Mouse (Mus musculus) ES-E14 (cell line): Measurements from ENCODE around the gene Tas2r143. TPM values are rescaled to one million over a fixed set of nuclear protein-coding genes. Genes with fewer than 3 reads are reported as not detected.

Experiments used
- DNase-seq: peaks from one replicate; pipeline ENCODE4 v3.0.0-alpha.2; 2013; ENCODE audit warnings: low read depth, low spot score
- H3K27ac ChIP-seq: 2 replicates; pipeline ENCODE4 v1.5.1; 2012; ENCODE audit warnings: low read depth, mild to moderate bottlenecking, low read length, moderate library complexity, mixed read lengths; ENCODE audit not compliant: poor library complexity, insufficient read depth, severe bottlenecking
- H3K36me3 ChIP-seq: 2 replicates; pipeline ENCODE4 v1.6.1; 2012; ENCODE audit warnings: mild to moderate bottlenecking, low read length, moderate library complexity, mixed read lengths; ENCODE audit not compliant: control insufficient read depth, poor library complexity, insufficient read depth, severe bottlenecking
- H3K4me1 ChIP-seq, 2 experiments: fragments of 150-350 bp in 1 of 2; sonication (generic) in 1 of 2; 2 replicates each; pipeline ENCODE4 v1.6.1; 2012; ENCODE audit warnings: low read length in 2 of 2, mild to moderate bottlenecking in 1 of 2, mixed read lengths in 1 of 2; ENCODE audit not compliant: control insufficient read depth in 2 of 2, insufficient read depth in 2 of 2, poor library complexity in 1 of 2
- H3K4me3 ChIP-seq, 2 experiments: fragments of 150-350 bp in 1 of 2; sonication (generic) in 1 of 2; 2 replicates each; pipeline ENCODE4 v1.5.1; 2012; ENCODE audit warnings: low read length in 2 of 2, low read depth in 1 of 2, mild to moderate bottlenecking in 1 of 2, mixed read lengths in 1 of 2; ENCODE audit not compliant: insufficient read depth in 1 of 2, poor library complexity in 1 of 2, severe bottlenecking in 1 of 2
- H3K9ac ChIP-seq: 2 replicates; pipeline ENCODE4 v1.6.1; 2012; ENCODE audit warnings: low read depth, mild to moderate bottlenecking, low read length, mixed read lengths; ENCODE audit not compliant: poor library complexity, insufficient read depth, severe bottlenecking
- H3K9me3 ChIP-seq: fragments of 150-350 bp; sonication (generic); 2 replicates; pipeline ENCODE4 v1.6.1; 2012; ENCODE audit warnings: low read depth, mild to moderate bottlenecking, low read length; ENCODE audit not compliant: control insufficient read depth, insufficient read depth
- CHD2 ChIP-seq: IDR thresholded peaks from 2 replicates; pipeline ENCODE4 v1.6.1; 2014; ENCODE audit warnings: mild to moderate bottlenecking, low read depth, low read length, inconsistent platforms
- HCFC1 ChIP-seq: IDR thresholded peaks from 2 replicates; pipeline ENCODE4 v1.6.1; 2012; ENCODE audit warnings: low read length, inconsistent platforms, borderline replicate concordance; ENCODE audit not compliant: insufficient read depth
- MAFK ChIP-seq: IDR thresholded peaks from 2 replicates; pipeline ENCODE4 v1.6.1; 2014; ENCODE audit warnings: mild to moderate bottlenecking, low read depth, low read length, inconsistent platforms; ENCODE audit not compliant: insufficient read depth
- ZC3H11A ChIP-seq: IDR thresholded peaks from 2 replicates; pipeline ENCODE4 v1.6.1; 2012; ENCODE audit warnings: low read depth, mild to moderate bottlenecking, inconsistent platforms, low read length, borderline replicate concordance
- ZNF384 ChIP-seq: IDR thresholded peaks from 2 replicates; pipeline ENCODE4 v1.6.1; 2012; ENCODE audit warnings: low read depth, low read length, inconsistent platforms
- in situ Hi-C, 2 experiments: fragments of 600-800 bp; cut with MboI; formaldehyde crosslinking; loops; one replicate each; pipeline ENCODE4 v1.15.1; 2025; ENCODE audit warnings: low sequenced_read_pairs in 2 of 2, inconsistent platforms in 1 of 2; ENCODE audit not compliant: unreplicated experiment in 2 of 2
- total RNA-seq: library from RNA; depleted of rRNA; stranded (reverse); fragments of 300-350 nt; gene quantifications from 2 replicates; pipeline ENCODE4 v1.2.3, GENCODE M21; 2012

Gene Tas2r143
- total RNA-seq, 1 experiment, result not detected

DNA sequence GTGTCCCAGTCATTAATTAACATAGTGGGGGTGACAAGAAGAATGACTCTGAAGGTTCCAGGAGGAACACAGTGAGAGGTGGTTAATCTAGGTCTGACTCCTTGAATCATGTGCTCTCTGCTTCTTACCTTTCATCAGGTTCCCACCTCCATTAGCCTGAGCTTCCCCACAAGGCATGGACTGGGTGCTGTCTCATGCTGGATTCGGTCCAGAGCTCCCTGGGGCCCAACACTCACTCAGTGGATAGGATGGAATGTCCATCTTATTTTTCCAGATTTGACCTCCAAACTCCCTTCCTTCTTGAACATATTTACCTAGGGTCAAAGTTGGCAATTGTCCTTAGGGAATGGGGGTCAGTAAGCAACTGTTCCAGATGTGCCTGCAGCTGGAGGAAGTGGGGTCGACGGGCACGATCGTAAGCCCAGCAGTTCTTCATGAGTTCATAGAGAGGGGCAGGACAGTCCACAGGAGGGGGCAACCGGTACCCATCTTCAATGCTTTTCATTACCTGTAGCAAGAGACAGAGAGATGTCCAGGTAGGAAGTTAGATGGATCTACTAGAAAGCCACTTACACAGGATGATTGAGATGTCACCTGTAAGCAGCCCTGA is 39.7 kb upstream of the Tas2r143 start:
- H3K9ac ChIP-seq, result no peak overlapping the region
- no peak for DNase-seq
- H3K9me3 ChIP-seq, result no peaks in the 10 kb centered on the region
- no peak overlapping the region for H3K27ac ChIP-seq
- in situ Hi-C loops, result no loop called here
- TF ChIP-seq CHD2, result no peak
- no peak for TF ChIP-seq MAFK
- no peak for TF ChIP-seq ZNF384
- TF ChIP-seq HCFC1, result no peak
- no peak for TF ChIP-seq ZC3H11A
- no peak overlapping the region for H3K4me3 ChIP-seq
- peaks cover 0 to 2% of the 10 kb centered on the region in 2 experiments; a peak in 1 of 4 replicates for H3K4me1 ChIP-seq
- H3K36me3 ChIP-seq, result peaks cover 19% of the 10 kb centered on the region; the same call in 1 of the 2 replicates

DNA sequence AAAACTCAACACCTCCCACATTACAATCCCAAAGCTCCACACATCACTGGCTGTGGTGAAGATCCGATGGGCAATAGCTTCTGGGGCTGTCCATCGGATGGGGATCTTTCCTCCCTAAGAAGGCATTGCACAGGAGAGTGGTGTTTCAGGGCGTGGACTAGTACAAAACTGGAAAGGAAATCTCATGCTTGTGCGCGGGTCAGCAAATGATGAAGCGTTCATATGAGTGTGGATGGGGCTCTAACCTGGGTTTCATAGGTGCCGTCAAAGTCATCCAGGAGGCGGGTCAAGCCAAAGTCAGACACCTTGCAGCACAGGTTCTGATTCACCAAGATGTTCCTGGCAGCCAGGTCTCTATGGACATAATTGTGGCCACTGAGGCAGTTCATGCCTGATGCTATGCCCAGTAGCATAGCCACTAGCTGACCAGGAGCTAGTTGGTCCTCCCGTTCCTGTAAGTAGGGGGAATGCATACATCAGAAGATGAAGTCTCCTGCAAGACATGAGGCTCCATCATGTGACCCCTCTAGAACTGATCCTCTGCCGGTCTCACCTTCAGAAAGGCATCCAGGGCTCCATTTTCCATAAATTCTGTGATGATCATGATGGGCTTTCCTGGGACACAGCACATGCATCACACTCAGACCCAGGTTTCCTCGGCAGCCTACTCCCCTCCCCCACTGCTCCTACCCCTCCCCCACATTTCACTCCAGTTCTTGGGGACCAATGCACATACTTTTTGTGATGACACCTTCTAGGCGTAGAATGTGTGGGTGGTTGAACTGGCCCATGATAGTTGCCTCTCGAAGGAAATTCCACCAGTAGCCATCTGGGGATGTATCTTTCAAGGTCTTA is 38.8 kb upstream of the Tas2r143 start:
- H3K27ac ChIP-seq, result no peak overlapping the region
- H3K36me3 ChIP-seq, result peaks cover 21% of the 10 kb centered on the region; the same call in 1 of the 2 replicates
- no peak overlapping the region for H3K4me3 ChIP-seq
- TF ChIP-seq ZC3H11A, result no peak
- TF ChIP-seq CHD2, result no peak
- no peak for TF ChIP-seq MAFK
- no peak for TF ChIP-seq HCFC1
- TF ChIP-seq ZNF384, result no peak
- in situ Hi-C loops, result no loop called here
- DNase-seq, result no peak
- H3K9ac ChIP-seq, result no peak overlapping the region
- no peaks in the 10 kb centered on the region for H3K9me3 ChIP-seq
- H3K4me1 ChIP-seq, result peaks cover 0 to 2% of the 10 kb centered on the region in 2 experiments; a peak in 1 of 4 replicates

DNA sequence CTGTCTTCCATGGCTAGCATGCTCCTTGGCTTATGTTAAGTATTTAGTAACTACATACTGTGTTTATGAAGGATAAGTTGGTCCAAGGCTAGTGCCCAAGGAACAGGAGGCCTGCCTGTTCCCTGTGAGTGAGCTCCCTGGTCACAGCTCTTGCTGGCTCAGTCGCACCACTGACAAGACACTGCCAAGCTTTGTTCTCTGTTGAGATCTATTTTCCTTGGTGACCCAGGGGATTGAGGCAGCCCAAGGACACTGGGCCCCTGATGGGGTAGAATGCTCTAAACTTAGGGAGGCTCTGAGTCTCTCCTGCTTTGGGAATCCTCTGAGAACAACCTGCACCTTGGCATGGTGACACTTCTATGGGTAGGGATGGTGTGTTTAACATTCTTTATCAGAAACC is 38.0 kb upstream of the Tas2r143 start:
- in situ Hi-C loops, result no loop called here
- no peak overlapping the region for H3K27ac ChIP-seq
- TF ChIP-seq HCFC1 (no peak), MAFK (no peak), ZC3H11A (no peak), ZNF384 (no peak), CHD2 (no peak)
- peaks cover 19% of the 10 kb centered on the region; the same call in 1 of the 2 replicates for H3K36me3 ChIP-seq
- no peak overlapping the region for H3K9ac ChIP-seq
- H3K4me1 ChIP-seq, result peaks cover 0 to 2% of the 10 kb centered on the region in 2 experiments; a peak in 1 of 4 replicates
- H3K9me3 ChIP-seq, result no peaks in the 10 kb centered on the region
- no peak for DNase-seq
- H3K4me3 ChIP-seq, result no peak overlapping the region

DNA sequence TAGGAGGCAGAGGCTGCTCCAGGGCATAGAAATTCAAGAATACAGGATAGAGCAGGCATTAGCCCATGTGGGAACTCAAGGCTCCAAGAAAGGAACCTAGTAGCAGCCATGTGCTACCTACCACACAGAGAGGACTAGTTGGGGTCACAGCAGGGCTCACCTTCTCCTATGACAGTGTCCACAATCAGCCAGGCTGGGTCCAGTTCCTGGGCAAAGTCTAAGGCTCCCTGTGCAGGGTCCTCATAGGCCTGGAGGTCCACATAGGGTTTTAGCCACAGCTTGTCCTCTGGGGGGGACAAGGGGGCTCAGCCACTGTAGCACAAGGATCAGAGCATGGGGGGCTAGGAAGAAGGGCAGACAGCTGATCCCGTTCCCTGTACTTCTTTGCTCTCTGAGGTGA is 37.5 kb upstream of the Tas2r143 start:
- no peak overlapping the region for H3K27ac ChIP-seq
- in situ Hi-C loops, result no loop called here
- no peak for DNase-seq
- H3K9me3 ChIP-seq, result no peaks in the 10 kb centered on the region
- peaks cover 18% of the 10 kb centered on the region; the same call in 1 of the 2 replicates for H3K36me3 ChIP-seq
- H3K4me1 ChIP-seq, result peaks cover 0 to 2% of the 10 kb centered on the region in 2 experiments; a peak in 1 of 4 replicates
- no peak overlapping the region for H3K9ac ChIP-seq
- TF ChIP-seq ZNF384 (no peak), CHD2 (no peak)
- H3K4me3 ChIP-seq, result no peak overlapping the region
